Mouse (Mus musculus) hindbrain, postnatal 0 days (tissue): ENCODE measurements around the gene Cyp4f39. TPM values are rescaled to one million over a fixed set of nuclear protein-coding genes. Genes with fewer than 3 reads are reported as not detected.
"Not testable (repeated sequence)": the region's sequence is repeated elsewhere in the genome, so short reads cannot be mapped to it uniquely, and the experiment has no call there.

Experiments
- ATAC-seq: fragments of 200-750 bp; cut with Nextera tagmentation; 2 replicates; pipeline ENCODE4 v1.8.0; 2017; ENCODE audit warnings: mild to moderate bottlenecking, moderate TSS enrichment, moderate library complexity
- DNase-seq: peaks from one replicate; pipeline ENCODE4 v3.0.0-alpha.2; 2015; ENCODE audit warnings: low spot score
- H3K27ac ChIP-seq: fragments of 300-500 bp; sonication (generic); 2 replicates; pipeline ENCODE4 v1.5.1; 2014; ENCODE audit warnings: mild to moderate bottlenecking
- H3K27me3 ChIP-seq: fragments of 300-500 bp; sonication (generic); 2 replicates; pipeline ENCODE4 v1.6.1; 2014; ENCODE audit warnings: low read length, mixed read lengths; ENCODE audit not compliant: insufficient read depth
- H3K36me3 ChIP-seq: fragments of 300-500 bp; sonication (generic); 2 replicates; pipeline ENCODE4 v1.6.1; 2014; ENCODE audit warnings: low read length, mixed read lengths; ENCODE audit not compliant: insufficient read depth
- H3K4me1 ChIP-seq: fragments of 300-500 bp; sonication (generic); 2 replicates; pipeline ENCODE4 v1.6.1; 2014; ENCODE audit warnings: antibody characterized with exemption, low read length, mixed read lengths; ENCODE audit not compliant: insufficient read depth
- H3K4me2 ChIP-seq: fragments of 300-500 bp; sonication (generic); 2 replicates; pipeline ENCODE4 v1.6.1; 2014; ENCODE audit warnings: low read depth, mild to moderate bottlenecking, low read length, moderate library complexity, mixed read lengths
- H3K4me3 ChIP-seq: fragments of 300-500 bp; sonication (generic); 2 replicates; pipeline ENCODE4 v1.5.1; 2014; ENCODE audit warnings: low read length
- H3K9ac ChIP-seq: fragments of 300-500 bp; sonication (generic); replicated peaks from 2 replicates; pipeline ENCODE4 v1.6.1; 2014; ENCODE audit warnings: mild to moderate bottlenecking, low read length, moderate library complexity, mixed read lengths
- H3K9me3 ChIP-seq: fragments of 300-500 bp; sonication (generic); 2 replicates; pipeline ENCODE4 v1.6.1; 2016; ENCODE audit warnings: low read length, mixed read lengths
- CTCF ChIP-seq: IDR thresholded peaks from 2 replicates; pipeline ENCODE4 v1.5.1; 2016; ENCODE audit warnings: antibody characterized with exemption, control low read depth, low read depth
- WGBS: fragments of 180-500 bp; shearing (Covaris S2); extraction: QIAGEN DNeasy Blood & Tissue Kit; methylation state at CpG from one replicate; pipeline ENCODE4 v1.1.7; 2014; 5-methylcytosine and 5-hydroxymethylcytosine counted together
- polyA plus RNA-seq: library from polyadenylated mRNA; unstranded; fragments of >200 nt; fragmentation: Nextera tagmentation; extraction: Ambion mirVana; gene quantifications from 2 replicates; pipeline ENCODE4 v1.2.1, GENCODE M21; 2015
- total RNA-seq: library from RNA; depleted of rRNA; stranded (reverse); fragments of >200 nt; gene quantifications from 2 replicates; pipeline ENCODE4 v1.2.3, GENCODE M21; 2014

Cyp4f39 gene
- total and polyA plus RNA-seq, 2 experiments from 2014 or later, result 1.3 to 3.8 TPM

DNA sequence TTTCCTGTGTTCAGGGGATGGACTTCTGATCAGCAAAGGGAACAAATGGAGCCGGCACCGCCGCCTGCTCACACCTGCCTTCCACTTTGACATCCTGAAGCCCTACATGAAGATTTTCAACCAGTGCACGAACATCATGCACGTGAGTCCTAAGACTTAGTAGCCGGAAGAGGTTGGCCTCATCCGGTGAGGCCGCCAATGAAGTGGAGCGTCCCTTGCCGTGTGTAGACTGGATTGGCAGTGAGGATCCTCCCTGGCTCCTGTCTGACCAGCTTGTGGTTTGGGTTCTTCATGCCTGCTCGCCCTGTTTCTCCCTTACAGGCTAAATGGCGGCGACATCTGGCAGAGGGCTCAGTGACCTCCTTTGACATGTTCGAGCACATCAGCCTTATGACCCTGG lies 29.2 kb downstream of the Cyp4f39 start:
- Histone ChIP-seq H3K9me3 (no peaks in the 10 kb centered on the region), H3K27me3 (no peaks in the 10 kb centered on the region), H3K4me1 (0 out of 2 replicates have a peak, but pooled peaks cover 3% of the 10 kb centered on the region), H3K4me2 (no peak overlapping the region), H3K27ac (no peak overlapping the region), H3K4me3 (no peak overlapping the region), H3K36me3 (no peaks in the 10 kb centered on the region), H3K9ac (no peak overlapping the region)
- TF ChIP-seq CTCF, result no peak
- ATAC-seq (no peak), DNase-seq (no peak)
- WGBS, result 85% methylated on average over 14 of the region's 14 CpGs

DNA sequence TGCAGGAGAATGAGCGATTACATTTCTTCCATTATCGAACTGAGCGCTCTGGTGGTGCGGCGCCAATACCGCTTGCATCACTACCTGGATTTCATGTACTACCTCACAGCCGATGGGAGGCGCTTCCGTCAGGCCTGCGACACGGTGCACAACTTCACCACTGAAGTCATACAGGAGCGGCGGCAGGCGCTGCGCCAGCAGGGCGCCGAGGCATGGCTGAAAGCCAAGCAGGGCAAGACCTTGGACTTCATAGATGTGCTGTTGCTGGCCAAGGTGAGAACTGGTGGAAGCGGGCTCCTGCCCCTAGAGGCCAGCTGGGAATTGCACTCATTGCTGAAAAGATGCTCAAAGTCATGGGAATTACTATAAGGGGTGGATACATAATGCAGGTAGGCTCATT lies 30.7 kb downstream of the Cyp4f39 start:
- Histone ChIP-seq H3K9me3 (no peaks in the 10 kb centered on the region), H3K4me3 (peak overlapping the region; percentile 21), H3K27me3 (no peaks in the 10 kb centered on the region), H3K27ac (peak overlapping the region; percentile 36; the same call in 1 of the 2 replicates), H3K9ac (no peak overlapping the region), H3K4me1 (0 out of 2 replicates have a peak, but pooled peaks cover 3% of the 10 kb centered on the region), H3K36me3 (no peaks in the 10 kb centered on the region), H3K4me2 (peak overlapping the region; percentile 50)
- peak; percentile 85 for TF ChIP-seq CTCF
- peak; percentile 86 for DNase-seq
- WGBS, result 12% methylated on average over 18 of the region's 18 CpGs
- peak; percentile 86 for ATAC-seq

DNA sequence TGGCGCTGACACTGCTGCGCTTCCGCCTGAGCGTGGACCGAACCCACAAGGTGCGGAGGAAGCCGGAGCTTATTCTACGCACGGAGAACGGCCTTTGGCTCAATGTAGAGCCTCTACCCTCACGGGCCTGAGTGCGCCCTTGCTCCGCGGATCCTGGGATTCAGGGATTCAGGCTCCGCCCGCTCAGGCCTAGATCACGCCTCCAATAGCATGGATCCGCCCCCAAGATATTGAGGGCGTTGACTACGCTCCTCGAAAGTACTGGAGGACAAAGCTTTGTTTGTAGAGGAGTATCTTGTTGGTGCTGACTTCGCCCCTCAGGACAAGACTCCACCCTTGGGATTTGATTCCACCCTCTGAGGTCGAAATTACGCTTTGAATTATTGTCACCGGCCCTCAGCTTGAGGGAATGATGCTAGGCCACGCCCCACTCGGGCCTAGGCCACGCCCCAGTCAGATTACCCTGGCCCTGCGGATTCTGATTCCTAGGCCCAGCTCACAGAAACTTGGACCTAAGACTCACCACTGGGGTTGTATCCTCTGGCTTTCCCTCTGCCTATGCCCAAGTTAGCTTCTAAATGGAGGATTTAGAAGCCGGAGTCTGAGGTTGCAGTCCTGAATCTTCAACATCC lies 39.9 kb downstream of the Cyp4f39 start:
- ATAC-seq, result peak; percentile 73
- no peak for TF ChIP-seq CTCF
- Histone ChIP-seq H3K9me3 (no peaks in the 10 kb centered on the region), H3K4me2 (peak overlapping the region; percentile 43), H3K4me1 (no peaks in the 10 kb centered on the region), H3K27me3 (no peaks in the 10 kb centered on the region), H3K36me3 (no peaks in the 10 kb centered on the region), H3K27ac (no peak overlapping the region), H3K9ac (no peak overlapping the region), H3K4me3 (peak overlapping the region; percentile 8)
- 12% methylated on average over 30 of the region's 30 CpGs for WGBS
- peak; percentile 44 for DNase-seq

DNA sequence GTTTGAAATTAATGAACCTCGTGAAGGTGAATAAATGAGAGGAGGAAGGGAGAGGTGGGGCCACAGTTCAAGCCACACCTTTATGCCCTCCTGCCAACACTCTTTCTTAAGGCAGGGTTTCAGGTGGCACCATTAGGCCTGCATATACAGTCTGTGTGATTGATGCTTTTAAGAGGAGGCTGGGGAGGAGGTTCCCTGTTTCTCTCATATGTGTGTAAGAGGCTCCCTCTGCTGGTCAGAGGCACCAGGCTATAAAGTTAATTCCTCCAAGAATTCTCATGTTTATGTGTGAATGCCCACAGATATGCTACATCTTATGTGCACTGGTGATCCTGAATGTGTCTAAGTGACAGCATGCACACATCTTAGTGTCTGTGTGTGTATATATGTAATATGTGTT lies 42.1 kb downstream of the Cyp4f39 start:
- Histone ChIP-seq H3K4me2 (no peak overlapping the region), H3K4me1 (no peaks in the 10 kb centered on the region), H3K9me3 (no peaks in the 10 kb centered on the region), H3K4me3 (no peak overlapping the region), H3K27ac (no peak overlapping the region), H3K27me3 (no peaks in the 10 kb centered on the region), H3K9ac (no peak overlapping the region), H3K36me3 (no peaks in the 10 kb centered on the region)
- 68% methylated on average over 1 of the region's 1 CpGs for WGBS
- peak; percentile 63; the same call in 1 of the 2 replicates for ATAC-seq
- TF ChIP-seq CTCF, result peak; percentile 89
- peak; percentile 89 for DNase-seq

DNA sequence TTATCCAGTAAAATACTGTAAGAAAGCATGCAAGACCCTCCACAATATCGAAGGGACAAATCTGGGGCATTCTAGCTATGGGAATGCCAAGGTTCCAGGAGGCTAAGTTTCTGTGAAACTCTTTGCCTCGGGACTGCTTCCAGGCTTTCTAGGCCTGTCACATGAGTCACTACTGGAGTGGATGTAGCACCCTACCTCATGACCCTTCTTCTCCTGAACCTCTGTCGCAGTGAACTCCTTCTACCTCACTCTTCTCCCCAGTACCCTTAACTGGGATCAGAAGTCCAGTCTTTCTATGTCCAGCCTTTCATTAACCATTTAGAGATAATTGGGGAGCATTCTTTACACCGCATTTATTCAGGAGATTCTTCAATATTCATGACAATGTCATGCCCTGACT lies 48.0 kb downstream of the Cyp4f39 start:
- not testable (repeated sequence) for DNase-seq, H3K4me2 ChIP-seq, ATAC-seq, H3K4me3 ChIP-seq, H3K27ac ChIP-seq, H3K27me3 ChIP-seq, H3K9me3 ChIP-seq, H3K9ac ChIP-seq, H3K36me3 ChIP-seq, H3K4me1 ChIP-seq
- 83% methylated on average over 4 of the region's 4 CpGs for WGBS

DNA sequence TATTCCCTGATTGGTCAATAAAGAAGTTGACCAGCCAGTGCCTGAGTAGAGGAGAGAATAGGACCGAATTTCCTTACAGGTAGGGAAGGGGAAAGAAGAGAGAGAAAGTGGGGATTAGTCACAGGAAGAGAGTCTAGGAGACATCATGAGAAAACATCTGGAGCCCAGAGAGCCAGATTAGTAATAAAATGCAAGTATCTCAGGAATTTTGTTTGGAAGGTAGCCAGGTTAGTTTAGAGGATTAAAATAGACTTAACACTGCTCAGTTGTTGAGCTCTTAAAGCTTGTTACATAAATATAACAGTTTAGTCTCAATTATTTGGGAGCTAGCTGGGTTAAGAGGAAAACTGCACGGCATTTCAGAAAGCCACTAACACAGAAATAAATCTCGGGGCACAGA lies 48.5 kb downstream of the Cyp4f39 start:
- no peak for TF ChIP-seq CTCF
- WGBS, result 74% methylated on average over 3 of the region's 3 CpGs
- H3K36me3 ChIP-seq, result no peaks in the 10 kb centered on the region
- no peak overlapping the region for H3K9ac ChIP-seq
- H3K27ac ChIP-seq, result no peak overlapping the region
- H3K9me3 ChIP-seq, result no peaks in the 10 kb centered on the region
- H3K4me3 ChIP-seq, result no peak overlapping the region
- no peak for DNase-seq
- ATAC-seq, result no peak
- H3K27me3 ChIP-seq, result no peaks in the 10 kb centered on the region
- H3K4me2 ChIP-seq, result no peak overlapping the region
- H3K4me1 ChIP-seq, result no peaks in the 10 kb centered on the region; the same call in 1 of the 2 replicates

DNA sequence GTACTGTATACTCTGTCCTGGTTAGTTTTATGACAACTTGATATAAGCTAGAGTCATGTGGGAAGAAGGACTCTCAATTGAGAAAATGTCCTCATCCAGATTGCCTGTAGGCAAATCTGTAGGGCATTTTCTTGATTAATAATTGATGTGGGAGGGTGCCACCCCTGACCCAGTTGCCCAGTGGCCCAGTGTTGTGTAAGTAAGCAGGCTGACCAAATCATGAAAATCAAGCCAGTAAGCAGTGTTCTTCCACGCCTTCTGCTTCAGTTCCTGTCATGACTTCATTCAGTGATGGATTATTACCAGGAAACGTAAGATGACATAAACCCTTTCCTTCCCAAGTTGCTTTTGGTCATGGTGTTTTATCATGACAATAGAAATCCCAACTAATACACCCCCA lies 50.6 kb downstream of the Cyp4f39 start:
- ATAC-seq, result no peak
- peaks cover 6% of the 10 kb centered on the region; the same call in 1 of the 2 replicates for H3K4me1 ChIP-seq
- no peak for DNase-seq
- H3K36me3 ChIP-seq, result no peaks in the 10 kb centered on the region
- H3K4me2 ChIP-seq, result no peak overlapping the region
- no peak overlapping the region for H3K9ac ChIP-seq
- 74% methylated on average over 2 of the region's 2 CpGs for WGBS
- TF ChIP-seq CTCF, result no peak
- H3K9me3 ChIP-seq, result no peaks in the 10 kb centered on the region
- H3K27me3 ChIP-seq, result no peaks in the 10 kb centered on the region
- no peak overlapping the region for H3K4me3 ChIP-seq
- H3K27ac ChIP-seq, result no peak overlapping the region
